Mouse (Mus musculus): ENCODE data around the gene Dpp6.

Gene Dpp6

DNA sequence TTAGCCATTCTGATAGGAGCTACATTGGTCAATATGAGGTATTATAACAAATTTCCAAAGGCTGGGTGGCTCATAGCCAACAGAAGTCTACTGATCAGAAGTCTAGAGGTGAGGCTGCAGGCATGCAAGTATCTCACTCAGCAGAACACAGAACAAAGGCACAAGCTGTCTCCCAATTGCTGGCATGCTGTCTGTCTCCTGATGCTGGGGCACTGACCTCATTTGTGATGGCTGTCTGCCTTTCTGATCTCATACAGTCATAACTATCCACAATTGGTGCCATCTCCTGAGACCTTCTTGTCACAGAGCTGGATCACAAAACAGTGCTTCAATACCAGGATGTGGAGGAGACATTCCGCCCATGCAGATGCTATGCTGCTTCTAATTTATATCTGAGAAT lies 709.9 kb downstream of the Dpp6 start:
- DNase-seq (ENCODE audit: low spot score): no peak

DNA sequence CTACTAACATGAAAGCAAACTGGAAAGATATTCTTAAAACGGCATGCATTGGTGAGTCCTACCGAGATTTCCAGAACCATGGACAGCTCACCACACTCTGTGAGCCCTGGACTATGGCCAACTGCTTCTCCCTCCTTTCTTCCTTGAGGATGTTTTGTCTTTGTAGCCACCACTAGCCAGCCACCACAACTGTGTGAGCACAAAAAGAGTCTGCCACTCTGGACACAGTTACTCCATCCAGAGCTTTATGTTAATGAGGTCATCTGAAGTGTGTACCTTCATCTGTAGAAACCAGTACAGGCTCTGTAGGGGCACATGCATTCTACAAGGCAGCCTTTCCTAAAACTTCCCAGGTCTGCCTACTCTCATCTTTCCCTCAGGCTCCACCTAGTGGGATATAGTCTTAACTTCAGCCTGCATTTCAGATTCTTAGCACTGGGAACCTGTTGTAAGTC lies 727.8 kb downstream of the Dpp6 start:
- DNase-seq (ENCODE audit: low spot score): peak; percentile 32

DNA sequence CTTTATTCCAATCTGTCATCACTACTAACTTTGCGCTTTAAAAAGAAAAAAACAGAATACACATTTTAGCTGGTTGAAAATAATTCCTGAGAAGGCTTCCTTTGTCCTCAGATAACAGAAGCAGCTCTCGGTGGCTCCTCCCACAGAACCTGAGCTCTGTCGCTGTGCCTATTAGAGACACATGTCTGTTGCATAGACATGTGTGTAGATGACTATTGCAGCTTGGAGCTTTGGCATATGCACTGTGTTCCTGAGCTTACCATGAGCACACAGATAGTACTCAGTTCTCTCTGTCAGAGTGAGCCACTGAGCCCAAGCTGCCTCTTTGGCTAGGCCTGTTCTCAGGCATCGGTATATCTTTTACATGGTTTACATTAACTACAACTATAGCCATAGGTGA lies 732.3 kb downstream of the Dpp6 start:
- DNase-seq (ENCODE audit: low spot score): no peak

DNA sequence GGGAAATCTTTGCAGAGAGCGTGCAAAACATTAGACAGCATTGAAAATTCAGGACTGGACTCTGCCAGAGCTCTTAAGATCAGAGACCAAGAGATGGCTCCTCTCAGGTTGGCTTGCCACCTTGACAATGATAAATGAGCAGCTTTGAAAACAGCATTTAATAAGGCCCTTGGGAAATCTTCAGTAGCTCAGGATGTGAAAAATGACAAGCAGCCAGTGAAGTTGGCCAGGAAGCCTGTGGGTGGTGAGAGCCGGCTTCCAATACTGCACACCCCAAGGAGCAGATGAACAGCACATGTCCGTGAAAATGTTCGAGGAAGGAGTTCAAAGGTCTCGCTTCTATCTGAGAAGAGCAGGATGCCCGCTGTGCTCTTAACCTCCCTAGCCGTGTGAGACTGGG lies 748.7 kb downstream of the Dpp6 start:
- no peak for DNase-seq (ENCODE audit: low spot score)

DNA sequence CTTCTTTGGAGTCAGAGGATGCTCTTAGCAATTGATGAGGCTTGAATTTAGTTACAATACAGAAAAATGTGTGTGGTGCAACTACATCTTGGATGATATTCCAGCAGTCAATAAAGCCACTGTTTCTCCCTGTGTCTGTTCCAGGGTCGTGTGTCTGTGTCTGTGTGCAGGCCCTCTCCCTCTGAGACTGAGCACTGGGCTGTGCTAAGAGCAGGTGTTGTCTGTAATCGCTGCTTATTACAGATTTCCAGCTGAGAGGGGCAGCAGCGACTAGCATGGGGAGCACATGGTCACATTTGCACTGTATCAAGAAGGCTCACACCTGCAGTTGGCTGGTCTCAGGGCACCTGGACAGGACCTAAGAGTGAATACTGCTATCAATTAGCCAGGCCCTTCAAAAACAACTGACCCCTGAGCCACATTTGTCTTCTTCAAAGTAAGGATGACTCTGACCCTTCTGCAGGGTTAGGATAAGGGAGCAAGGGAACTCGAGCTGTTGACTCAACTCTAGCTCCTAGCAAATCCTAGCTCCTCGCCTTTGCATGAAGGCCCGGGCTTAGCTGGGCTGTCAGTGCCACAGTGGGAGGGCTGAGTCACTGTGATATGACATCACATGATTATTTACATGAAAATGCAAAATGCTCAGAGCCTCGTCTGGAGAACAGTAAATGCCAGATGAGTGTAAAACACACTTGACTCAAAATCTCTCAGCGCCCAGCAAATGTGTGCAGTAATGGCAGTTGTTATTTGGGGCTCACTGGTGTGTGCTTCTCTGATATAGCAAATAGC lies 771.2 kb downstream of the Dpp6 start:
- no peak for DNase-seq (ENCODE audit: low spot score)

DNA sequence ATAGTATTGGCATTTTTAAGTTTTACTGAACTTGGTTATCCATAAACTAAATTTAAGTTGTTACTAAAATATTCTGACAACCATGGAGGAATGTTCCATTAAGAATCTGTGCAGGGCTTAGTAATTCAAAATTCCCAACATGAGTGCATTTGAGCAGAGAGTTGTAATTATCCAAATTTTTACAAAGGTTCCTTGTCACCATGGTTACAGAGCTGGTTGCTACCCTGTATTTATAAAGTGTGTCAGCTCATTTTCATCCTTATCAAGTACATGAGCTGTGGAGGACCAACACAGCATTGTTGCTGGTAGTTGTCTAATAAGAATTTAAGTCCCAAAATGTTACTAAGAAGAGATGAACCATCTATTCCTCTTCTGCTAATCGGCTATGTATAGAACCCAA lies 787.1 kb downstream of the Dpp6 start:
- no peak for DNase-seq (ENCODE audit: low spot score)

DNA sequence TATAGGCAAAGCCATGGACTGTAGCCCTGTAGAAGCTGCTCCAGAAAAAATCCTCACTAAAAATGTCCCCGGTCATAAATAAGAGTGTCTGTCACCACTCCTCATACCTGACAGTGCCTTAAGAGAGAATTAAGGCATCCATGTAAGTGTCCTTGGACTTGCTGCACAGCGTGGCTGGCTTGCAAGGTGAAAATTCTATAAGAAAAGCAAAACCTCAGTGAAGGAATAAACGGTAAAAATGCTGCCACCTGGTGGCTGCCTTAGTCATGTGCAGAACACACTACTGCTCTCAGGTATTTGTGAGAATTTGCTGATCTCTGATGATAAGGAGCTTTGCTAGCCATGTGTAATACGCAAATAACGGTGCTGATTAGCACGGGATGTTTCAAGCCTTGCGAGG lies 798.8 kb downstream of the Dpp6 start:
- DNase-seq (ENCODE audit: low spot score): peak; percentile 6

DNA sequence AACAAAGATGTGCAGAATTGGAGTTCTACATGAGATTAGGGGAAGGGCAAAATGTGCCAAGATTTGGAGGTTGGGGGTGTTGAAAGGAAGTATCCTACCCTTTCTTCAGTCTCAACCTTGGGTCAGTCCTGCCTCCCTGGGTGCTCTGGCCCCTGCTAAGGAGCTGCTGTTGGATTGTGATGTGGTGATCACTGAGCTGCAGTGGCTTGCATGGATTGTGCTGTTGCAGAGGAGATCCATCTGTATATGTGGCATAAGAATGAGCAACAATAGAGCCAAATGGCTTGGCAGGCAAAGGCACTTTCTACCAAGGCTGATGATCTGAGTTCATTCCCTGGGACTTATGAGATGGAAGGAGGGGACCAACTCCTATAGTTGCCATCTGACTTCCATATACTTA lies 804.8 kb downstream of the Dpp6 start:
- no peak for DNase-seq (ENCODE audit: low spot score)

DNA sequence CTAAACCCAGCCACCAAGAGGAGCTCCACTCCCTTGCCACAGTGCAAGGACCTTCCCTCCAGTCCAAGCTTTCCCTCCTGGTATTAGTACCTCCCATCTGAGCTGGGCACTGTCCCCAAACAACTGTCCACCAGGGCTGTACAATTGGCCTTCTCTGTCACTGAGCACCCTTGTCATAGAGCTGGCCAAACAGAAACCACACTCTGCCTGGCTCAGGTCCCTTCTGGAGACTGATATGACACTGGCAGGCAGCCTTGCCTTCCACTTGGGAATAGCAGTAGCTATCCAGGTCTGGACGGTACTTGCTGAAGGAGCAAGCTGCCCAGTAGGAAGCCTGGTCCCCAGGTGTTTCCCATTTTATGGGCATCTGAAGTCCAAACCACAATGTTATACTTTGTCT lies 806.9 kb downstream of the Dpp6 start:
- DNase-seq (ENCODE audit: low spot score): no peak

DNA sequence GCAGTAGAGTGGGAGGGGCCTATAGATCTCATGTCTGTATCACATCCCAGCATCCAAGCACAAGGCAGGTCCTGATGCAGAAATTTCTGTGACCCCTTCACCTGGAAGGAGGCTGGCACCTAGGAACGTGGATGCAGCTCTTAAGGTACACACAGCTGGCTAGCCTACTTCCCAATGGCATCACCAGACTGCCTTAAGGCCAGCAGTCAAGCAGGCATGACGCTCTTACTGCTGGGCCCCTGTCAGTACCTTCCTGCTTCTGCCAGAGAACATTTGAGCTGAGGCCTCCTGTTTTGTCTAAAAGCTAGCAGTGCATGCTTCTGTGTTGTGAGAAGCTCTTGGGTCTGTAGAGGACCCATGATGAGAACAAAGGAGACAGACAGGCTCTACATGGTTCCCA lies 815.1 kb downstream of the Dpp6 start:
- DNase-seq (ENCODE audit: low spot score): no peak

DNA sequence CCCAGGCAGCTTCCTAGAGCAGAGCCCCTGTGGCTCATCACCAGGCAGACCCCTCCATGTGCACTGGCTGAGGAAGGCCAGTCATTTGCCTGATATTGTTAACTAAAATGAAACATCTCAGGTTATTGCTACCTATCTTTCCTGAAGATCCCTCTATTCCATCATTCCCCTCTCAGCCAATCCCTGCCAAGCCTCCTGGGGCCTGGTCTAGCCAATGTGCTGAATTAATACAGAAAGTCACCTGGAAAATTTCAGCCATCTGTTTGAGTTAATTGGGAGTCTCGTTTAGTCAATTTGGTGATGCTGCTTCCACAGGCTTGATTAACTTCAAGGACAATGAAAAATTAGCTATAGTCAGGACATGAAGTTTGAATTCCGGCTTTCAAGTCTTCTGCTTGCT lies 818.9 kb downstream of the Dpp6 start:
- no peak for DNase-seq (ENCODE audit: low spot score)

DNA sequence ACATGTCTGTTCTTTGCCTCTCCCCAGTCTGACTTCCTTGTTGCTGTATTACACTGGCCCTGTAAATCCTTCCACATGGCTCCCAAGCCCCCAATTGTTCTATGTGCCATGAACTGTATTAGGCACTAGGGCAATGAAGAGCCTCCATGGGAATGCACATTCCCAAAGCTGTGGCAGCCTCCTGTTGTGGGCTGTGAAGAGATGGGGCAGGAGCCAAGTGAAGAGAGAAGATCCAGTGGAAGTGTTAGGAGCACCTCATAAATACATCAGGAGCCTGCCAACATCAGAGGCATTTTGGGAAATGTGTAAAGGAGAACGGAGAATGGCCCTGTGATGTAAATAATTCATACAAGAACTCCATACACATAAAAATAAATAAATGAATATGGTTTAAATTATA lies 824.9 kb downstream of the Dpp6 start:
- DNase-seq (ENCODE audit: low spot score): no peak

DNA sequence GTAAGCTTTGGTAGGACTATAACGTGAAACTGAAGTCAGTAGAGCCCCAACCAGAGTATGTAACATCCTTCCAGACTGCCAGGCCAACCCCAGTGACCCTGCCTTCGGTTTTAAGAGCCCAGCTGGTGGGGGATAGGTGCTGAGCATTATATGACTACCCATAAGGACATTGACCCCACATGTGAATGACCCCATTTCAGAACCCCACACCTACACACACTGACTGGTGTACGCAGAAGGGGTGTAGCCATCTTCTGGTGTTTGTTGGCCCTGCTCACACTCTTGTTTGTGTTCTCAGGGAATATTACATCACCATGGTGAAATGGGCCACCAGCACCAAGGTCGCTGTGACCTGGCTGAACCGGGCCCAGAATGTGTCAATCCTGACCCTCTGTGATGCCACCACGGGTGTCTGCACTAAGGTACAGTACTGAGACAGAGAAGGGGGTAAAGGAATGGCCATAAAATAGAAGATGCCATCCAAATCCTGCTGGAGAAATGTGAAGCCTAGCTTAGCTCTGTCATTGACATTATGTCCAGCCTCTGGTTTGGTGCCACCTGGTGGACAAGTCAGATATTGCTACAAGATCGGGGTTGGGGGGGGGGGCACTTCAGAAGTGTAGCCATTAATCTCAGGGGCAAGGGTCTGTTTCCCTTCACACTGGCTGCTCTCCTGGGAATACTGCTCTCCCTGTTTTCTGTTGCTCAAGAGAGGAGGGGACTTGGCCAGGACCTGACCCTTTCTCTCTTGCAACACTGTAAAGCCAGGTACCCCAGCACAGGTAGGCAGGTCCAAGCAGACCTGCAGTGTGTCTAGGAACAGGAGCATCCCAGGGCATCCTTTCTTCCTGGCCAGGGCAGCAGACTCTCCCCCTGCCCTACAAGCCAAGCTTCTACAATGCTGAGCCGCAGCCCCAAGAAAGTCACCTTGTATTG lies 835.1 kb downstream of the Dpp6 start:
- peak; percentile 5 for DNase-seq (ENCODE audit: low spot score)

DNA sequence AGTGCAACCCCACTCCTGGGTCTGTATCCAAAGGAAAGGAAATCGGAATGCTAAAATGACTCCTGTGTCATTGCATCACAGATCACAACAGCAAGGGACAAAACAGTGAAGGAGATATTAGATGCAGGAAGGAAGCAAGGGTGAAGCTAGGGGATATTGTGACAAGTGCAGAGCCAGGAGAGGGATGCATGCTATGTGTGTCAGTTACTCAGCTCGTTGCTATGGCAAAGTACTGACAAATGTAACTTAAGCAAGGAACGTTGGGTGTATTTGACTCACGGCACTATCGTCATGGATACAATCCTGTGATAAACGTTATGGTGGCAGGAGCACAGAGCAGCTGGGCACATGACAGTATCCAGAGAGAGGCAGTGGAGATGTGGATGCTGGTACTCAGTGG lies 839.1 kb downstream of the Dpp6 start:
- no peak for DNase-seq (ENCODE audit: low spot score)

DNA sequence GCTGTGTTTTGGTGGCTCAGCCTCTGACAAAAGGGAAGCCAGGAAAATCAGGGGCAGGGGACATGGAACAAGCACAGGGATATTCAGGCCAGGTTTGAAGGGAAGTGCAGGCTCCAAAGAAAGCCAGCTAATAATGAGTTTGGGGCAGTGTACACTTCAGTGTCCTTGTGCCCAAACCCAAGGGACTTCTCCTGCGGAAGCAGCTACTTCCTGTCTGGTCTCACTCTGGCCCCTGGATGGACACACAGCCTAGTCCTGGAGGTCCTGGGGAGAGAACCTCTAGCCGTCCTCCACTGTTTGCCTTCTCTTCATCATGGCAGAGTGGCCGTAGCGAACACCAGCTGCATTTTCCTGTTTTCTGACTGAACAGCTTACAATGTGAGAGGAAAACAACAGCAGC lies 840.7 kb downstream of the Dpp6 start:
- DNase-seq (ENCODE audit: low spot score): no peak

DNA sequence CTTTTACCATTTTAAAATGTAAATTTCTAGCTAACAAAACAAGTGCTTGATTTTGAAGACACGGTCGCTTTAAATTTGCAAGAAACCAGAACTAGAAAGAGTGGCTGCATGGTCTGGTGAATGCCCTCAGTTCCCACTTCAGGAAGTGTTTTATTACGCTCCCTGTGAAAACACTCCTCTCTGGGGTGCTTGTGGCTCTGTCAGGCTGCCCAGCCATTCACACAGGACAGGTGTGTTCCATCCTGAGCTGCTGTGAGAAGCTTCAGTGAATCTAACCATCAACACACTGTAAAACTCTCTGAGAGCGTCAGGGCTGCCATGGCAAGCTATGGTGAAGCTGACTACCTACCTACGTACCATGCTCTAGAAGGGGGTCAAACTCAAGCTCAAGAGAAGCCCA lies 841.2 kb downstream of the Dpp6 start:
- no peak for DNase-seq (ENCODE audit: low spot score)

DNA sequence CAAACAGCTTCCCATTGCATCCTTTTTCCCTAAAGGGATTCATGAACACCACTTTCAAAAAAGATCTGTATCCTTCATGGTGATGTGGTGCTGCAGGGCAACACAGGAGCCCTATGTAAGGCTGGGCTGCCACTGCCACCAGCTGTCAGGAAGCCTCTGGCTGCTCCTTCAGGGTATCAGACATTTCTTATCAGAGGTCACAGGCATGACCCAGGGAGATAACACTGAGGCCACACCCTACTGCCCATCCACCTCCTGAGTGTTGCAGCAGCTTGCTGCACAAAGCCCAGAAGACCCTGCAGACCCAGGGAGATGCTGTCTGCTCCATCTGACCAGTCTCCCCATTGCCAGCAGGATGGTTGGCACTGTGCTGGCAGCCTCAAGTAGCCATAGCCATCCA lies 841.6 kb downstream of the Dpp6 start:
- no peak for DNase-seq (ENCODE audit: low spot score)

DNA sequence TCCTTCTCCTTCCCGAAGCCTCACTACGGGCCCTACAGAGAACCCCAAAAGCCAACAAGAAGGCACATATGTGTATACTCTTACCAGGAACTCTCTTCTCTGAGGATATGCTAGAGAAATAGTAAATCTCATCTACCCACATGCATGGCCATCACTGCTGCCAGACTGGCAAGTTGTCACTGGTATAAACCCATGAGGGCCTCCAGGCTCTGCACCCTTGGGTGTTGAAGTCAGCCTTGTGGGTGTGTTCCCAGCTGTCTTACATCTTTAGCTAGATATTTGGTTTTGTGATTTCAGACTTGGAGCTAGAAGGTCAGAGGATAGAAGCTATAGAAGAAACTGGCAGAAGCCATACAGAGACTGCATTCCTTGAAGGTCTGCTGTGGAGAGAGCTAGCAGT lies 842.0 kb downstream of the Dpp6 start:
- DNase-seq (ENCODE audit: low spot score): no peak

DNA sequence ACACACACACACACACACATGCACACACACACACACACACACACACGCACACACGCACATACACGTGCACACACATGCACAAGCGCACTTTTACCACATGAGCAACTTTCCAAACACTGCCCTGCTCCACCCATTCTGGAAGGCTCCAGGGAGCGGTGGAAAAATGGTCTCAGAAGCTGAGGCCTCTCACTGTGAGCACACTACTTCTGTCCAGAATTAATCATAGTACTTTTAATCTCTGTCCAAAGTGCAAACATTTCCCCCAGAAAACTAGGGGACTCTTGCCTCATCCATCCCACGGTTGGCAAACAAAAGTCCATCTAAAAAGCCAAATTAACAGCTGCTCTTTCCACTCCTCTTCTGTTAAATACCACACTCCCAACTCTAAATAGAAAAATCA lies 842.8 kb downstream of the Dpp6 start:
- no peak for DNase-seq (ENCODE audit: low spot score)

DNA sequence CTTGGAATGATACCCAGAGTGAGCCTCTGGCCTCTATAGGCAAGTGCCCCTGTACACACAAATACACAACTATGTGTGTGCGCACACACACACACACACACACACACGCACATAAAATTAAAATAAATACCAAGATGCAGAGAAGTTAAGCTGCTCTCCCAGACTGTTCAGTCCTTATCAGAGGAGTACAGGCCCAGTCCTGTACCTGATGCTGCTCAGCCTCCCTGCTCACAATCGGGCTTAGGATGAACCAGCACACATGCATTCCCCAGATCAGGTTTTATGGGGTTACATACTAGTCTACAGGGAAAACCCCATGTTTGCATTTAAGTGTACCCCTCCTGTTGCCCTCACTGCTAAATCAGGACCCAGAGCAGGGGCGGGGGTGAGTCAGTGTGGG lies 847.1 kb downstream of the Dpp6 start:
- DNase-seq (ENCODE audit: low spot score): no peak

DNA sequence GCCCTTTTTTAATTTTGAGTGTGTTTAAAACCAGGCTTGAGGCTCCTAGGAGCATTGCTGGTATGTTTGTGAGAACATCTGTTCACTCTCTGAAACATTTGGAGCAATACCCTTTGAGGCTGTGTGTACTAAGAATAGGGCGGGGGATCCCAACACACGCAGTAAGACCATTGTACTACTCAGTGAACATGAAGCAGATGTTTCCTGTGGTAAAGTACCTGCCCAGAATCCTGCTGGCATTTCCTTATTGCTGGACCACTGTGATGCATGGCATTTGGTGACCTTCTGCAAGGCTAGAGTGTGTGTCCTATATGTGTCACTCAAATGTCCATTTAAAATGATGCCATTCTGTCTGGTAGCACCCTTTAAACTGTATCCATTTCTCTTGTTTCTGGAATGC lies 854.5 kb downstream of the Dpp6 start:
- DNase-seq (ENCODE audit: low spot score): no peak

DNA sequence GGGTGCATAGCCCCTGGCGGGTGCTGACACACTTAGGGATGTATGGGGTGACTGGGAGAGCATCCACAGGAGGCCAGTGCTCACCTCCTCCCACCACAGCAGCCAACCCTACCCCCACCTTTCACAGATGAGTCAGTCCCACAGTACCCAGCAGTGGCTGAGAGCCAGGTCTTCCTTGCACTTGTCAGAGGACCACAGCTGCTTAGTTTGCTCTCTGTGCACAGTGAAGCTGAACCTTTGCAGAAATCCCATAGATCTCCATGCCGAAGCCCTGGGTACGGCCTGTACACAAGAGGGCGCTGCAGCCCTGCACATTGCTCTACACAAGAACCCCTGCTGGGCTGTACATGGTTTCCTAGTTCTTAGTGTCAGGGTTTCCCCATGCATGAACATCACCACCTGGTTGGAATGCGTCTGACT lies 860.3 kb downstream of the Dpp6 start:
- DNase-seq (ENCODE audit: low spot score): peak; percentile 6

DNA sequence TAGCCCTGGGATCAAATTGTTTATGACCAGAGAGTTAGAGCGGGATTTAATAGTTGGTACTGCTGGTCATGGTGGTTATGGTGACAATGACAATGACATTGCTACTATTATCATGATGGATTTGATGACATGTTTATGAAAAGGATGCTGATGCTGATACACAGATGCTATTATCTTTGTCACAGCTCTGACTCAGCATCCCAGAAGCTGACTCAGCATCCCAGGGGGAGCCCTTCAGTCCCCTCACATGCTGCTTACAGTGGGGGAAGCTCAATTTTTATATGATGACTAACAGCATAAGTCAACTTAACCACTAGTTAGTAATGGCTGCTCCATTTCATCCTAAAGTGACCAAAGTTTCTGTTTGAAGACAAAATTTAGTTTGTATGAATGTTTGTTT lies 862.1 kb downstream of the Dpp6 start:
- DNase-seq (ENCODE audit: low spot score): no peak

Measured in yolk sac, embryonic 10.5 days (tissue).